Mouse (Mus musculus) erythroblast, embryonic 14.5 days (primary cell): ENCODE results near the gene Nol10.

Experiments used
- GATA1 ChIP-seq: IDR thresholded peaks from 2 replicates; pipeline ENCODE4 v1.6.1; 2012; ENCODE audit warnings: low read length, inconsistent platforms, mixed read lengths
- TAL1 ChIP-seq: IDR thresholded peaks from 3 replicates; pipeline ENCODE4 v1.6.1; 2012; ENCODE audit warnings: low read length, inconsistent platforms, mixed read lengths

DNA sequence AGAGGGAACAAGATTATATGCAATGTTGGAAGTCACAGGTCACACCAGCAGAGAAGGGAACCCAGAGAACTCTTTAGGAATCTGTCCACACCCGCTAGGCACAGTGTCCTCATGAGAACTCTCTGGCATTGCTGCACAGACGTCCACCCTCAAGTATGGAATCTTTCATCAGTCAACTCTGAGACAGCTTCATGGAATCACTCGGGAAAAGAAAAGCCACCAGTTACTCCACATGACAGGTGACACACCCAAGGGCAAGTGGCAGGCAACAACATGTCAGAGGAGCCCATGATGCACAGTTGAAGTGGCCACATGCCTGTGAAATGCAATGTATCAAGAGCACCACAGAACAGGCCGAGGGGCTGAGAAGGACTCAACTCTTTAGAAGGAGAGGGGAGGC, 30.3 kb upstream of the Nol10 start:
- no peak for TF ChIP-seq GATA1
- TF ChIP-seq TAL1 = no peak
